Mouse (Mus musculus) adrenal gland, adult 2 months (tissue): ENCODE measurements around the gene Atg16l1. TPM values are rescaled to one million over a fixed set of nuclear protein-coding genes. Genes with fewer than 3 reads are reported as not detected.
A peak's percentile ranks its signal among the peaks of the same experiment; 100 is the strongest.
"Not testable (repeated sequence)": the region's sequence is repeated elsewhere in the genome, so short reads cannot be mapped to it uniquely, and the experiment has no call there.

Experiments
- DNase-seq: peaks from one replicate; pipeline ENCODE4 v3.0.0; 2021
- polyA plus RNA-seq: library from polyadenylated mRNA; depleted of rRNA; stranded (reverse); fragments of >200 nt; gene quantifications from 2 replicates; pipeline ENCODE4 v1.2.3, GENCODE M21; 2012
- total RNA-seq, 2 experiments: library from RNA; stranded (reverse); gene quantifications; 2 replicates each; pipeline ENCODE4 v1.2.3; 2021

Gene Atg16l1
- total and polyA plus RNA-seq, 3 experiments: 17.1 to 33.8 (median 28.5) TPM

GRCm38 (mm10) chr1:87773336-87773735, 17.7 kb downstream of the Atg16l1 start:
- no peak for DNase-seq

GRCm38 (mm10) chr1:87774845-87775244, 19.2 kb downstream of the Atg16l1 start:
- no peak for DNase-seq

DNA sequence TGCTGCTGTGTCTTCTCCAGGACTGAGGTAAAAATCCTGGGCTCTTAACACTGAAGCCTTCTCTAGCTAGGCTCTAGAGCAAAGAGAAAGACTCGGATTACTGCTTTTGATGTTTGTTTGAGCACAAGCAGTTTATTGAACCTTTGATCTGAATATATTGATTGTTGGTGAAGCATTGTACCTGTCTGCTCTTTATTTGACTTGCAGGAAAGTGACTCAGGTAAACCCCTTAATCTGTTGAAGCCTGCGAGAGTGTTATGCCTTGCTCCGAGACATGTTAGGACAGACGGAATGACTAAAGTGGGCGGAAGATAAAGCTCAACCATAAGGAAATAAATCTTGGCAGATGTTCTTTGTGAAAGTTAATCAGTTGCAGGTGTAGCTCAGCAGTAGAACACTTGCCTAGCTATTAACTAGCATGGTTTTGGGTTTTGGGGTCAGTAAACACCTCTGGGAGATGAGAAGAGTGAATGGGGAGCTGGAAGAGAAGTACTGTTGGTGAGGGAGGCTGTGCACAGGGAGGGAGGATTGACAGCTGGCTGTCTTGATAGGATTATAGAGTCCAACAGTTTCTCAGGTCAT, 23.6 kb downstream of the Atg16l1 start:
- no peak for DNase-seq

- no peak for DNase-seq
These were observed 30.0 kb downstream of the Atg16l1 start for GRCm38 (mm10) chr1:87785703-87786102.

GRCm38 (mm10) chr1:87786251-87786650, 30.6 kb downstream of the Atg16l1 start:
- DNase-seq: no peak

DNA sequence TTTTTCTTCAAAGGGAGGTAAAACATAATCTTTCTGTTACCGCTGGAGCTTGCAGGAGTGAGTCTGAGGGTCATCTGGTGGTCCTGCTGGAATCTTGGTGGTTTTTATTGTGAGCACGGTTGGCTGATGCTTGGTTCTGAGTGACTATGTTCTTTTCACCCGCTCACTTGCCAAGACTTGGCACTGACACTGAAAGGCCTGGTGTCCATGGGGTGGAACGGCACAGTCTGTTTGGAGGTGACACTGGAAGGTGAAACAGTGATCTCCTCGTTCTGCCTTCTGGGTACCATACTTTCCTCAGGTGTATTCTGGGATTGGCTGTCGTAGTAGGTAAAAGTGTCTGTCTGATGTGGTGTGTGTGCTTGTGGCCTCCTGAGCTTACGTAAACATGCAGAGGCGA, 34.0 kb downstream of the Atg16l1 start:
- no peak for DNase-seq

DNA sequence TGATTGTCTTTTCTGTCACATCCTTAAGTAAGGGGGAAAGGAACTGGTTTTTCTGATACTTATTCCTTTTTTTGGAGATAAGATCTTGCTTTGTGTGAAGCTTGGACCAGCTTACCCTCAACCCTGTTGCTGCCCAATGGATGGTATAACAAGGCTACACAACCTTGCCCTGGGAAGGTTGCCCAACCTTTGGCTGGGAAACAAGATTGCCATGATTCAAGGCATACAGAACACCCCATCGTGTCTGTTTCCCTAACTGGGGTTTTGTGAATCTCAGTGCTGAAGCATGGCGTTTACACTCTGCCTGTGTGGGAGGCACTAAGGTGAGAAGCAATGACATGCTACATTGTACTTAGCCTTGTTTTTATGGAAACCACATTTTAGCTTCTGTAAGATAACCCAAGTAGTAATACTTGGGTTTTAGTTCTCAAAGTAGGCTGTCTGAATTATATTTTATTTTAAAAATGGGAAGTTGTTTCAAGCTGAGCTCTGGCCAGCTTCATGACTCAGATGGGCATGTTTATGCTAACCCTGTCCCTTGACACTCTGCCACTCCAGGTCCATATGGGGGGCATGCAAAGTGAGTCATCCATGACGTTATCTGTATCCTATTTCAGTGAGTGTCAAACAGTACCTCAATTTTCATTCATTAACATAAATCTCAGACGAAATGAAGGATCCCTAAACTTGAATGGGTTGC, 36.9 kb downstream of the Atg16l1 start:
- DNase-seq: peak; percentile 50

DNA sequence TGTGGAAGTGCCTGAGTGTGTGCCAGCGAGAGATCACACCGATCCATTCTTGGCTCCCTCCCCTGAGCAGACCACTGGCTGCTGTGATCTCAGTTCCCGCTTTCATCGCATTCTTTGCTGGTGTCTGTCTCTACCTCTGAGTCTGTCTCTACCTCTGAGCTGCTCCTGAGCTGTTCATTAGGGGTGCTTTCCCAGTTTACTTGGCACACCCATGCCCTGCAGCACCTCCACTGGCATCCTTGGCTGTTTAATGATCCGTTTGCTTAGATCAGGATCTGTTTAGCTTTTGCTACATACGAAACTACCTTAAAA, 37.4 kb downstream of the Atg16l1 start:
- no peak for DNase-seq

GRCm38 (mm10) chr1:87797702-87798101, 42.0 kb downstream of the Atg16l1 start:
- no peak for DNase-seq

- DNase-seq: peak; percentile 55
These were observed 42.6 kb downstream of the Atg16l1 start for GRCm38 (mm10) chr1:87798306-87798705.

GRCm38 (mm10) chr1:87803576-87803975, 47.9 kb downstream of the Atg16l1 start, which contains the start of gene Sag:
Gene Sag, plus strand, starts transcription at chr1:87803680.
- no peak for DNase-seq

- DNase-seq: no peak
These were observed 52.1 kb downstream of the Atg16l1 start for GRCm38 (mm10) chr1:87807751-87808150.

GRCm38 (mm10) chr1:87811391-87811790, 55.7 kb downstream of the Atg16l1 start:
- no peak for DNase-seq

GRCm38 (mm10) chr1:87812061-87812460, 56.4 kb downstream of the Atg16l1 start:
- no peak for DNase-seq

DNA sequence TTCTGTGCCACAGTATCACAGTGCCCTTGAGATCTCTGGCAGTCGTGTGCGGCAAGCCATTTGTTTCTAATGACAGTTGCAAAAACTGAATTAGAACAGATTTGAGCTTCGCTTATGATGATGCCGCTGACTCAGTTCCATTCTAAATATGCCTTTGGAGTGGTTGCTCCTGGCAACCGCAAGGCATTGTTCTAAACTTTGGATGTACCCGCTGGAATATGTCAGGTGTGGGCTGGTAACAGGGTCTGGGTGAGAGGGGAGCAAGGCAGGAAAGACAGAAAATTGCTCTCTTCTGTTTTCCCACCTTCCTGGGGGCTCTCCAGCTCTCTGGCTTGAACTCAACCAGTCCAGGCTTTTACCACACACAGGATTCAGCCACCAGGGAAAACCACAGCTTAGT, 57.5 kb downstream of the Atg16l1 start:
- DNase-seq: peak; percentile 43

DNA sequence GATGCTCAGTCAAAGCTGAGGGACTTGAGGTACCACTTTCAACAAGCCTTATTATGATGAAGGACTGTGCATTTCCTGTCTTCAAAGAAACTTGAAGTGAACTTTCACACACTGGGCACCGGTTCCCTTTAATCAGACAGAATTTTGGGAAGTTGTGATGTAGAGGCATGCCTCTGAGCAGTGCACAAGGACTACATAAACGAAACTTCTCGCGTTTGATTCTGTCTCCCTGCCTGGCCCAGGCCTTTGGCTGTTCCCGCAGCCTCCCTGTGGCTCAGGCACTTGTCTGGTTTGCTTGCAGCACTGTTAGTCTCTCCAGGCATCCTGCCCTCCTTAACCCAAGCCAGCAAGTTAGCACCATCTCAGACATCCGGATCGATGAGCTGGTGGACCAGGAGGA, 58.0 kb downstream of the Atg16l1 start:
- peak; percentile 10 for DNase-seq

- no peak for DNase-seq
These were observed 68.8 kb downstream of the Atg16l1 start for GRCm38 (mm10) chr1:87824420-87824995.

DNA sequence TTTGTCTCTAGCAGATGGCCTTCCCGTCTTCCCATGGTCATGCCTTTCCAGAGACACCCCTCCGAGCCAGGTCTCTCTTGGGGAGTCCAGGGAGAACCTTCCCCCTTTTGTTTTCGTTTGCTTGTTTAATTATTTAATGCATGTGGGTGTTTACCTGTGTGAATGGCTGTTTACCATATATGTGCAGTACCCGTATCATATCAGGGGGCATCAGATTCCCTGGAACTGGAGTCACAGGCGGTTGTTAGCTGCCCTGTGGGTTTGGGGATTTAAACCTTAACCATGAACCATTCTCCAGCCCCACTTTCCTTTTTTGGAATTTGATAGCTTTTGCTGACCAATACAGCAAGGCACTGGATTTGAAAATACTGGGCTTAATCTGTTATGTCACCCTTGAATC, 69.6 kb downstream of the Atg16l1 start:
- DNase-seq: no peak

DNA sequence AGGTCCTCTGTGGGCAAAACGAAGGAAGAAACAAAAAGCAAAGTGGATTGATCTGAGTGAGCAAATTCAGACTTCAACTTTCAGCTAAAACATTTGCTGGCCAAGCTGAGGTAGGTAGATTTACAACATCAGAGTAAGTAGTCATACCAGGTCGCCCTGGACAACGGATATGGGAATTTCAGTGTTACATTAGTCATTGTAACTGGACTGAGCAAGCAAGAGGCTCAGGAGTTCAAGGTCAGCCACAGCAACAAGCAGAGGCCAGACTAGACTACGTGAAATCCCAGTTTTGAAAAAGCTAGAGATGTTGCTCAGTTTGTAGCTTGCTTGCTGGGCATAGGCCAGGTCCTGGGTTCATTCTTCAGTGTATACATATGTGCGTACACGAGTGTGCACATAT, 70.3 kb downstream of the Atg16l1 start:
- DNase-seq: peak; percentile 77

GRCm38 (mm10) chr1:87826474-87826873, 70.8 kb downstream of the Atg16l1 start:
- DNase-seq: no peak

DNA sequence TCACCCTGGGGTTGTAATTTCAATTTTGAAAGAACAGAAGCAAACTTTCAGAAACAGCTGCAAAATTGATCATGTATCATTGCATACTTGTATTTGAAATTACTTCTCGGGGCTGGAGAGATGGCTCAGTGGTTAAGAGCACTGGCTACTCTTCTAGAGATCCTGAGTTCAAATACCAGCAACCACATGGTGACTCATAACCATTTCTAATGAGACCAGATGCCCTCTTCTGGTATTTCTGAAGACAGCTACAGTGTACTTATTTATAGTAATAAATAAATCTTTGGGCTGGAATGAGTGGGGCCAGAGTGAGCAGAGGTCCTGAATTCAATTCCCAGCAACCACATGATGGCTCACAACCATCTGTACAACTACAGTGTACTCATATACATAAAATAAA, 71.8 kb downstream of the Atg16l1 start:
- DNase-seq: not testable (repeated sequence)

- DNase-seq: peak; percentile 68
These were observed 72.5 kb downstream of the Atg16l1 start for GRCm38 (mm10) chr1:87828185-87828584.

GRCm38 (mm10) chr1:87828926-87829580, 73.4 kb downstream of the Atg16l1 start:
- no peak for DNase-seq
